Mouse (Mus musculus): Measurements from ENCODE around the gene Nrcam. TPM values are rescaled to one million over a fixed set of nuclear protein-coding genes. Genes with fewer than 3 reads are reported as not detected.

The Nrcam gene
- total and polyA plus RNA-seq, 2 experiments from 2014 or later, result 109 to 173 TPM

DNA sequence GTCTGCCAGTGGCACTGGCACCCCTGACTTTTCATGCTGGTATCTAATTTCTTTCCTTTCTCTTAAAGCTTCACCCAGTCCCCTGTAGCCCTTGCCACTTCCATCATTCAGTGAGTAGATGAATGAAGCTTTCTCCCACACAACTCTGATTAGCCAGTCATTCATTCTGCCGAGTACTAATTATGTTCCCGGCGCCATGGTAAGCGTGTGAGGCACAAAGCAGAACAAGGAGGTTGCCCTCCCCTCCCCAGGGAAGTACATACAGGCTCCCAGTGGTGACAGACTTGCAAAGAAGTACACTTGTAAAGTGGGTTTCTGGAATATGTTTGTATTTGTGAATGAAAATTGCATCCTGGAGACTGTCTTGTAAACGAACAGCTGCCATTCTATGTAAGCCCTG lies 170.2 kb downstream of the Nrcam start:
- H3K4me1 ChIP-seq (ENCODE audit: insufficient read depth, low read length), result peaks cover 6% of the 10 kb centered on the region; the same call in 1 of the 2 replicates
- peak; percentile 32 for DNase-seq (ENCODE audit: low spot score)
- H3K4me3 ChIP-seq (ENCODE audit: low read depth, low read length), result no peak overlapping the region
- no peak overlapping the region for H3K27ac ChIP-seq (ENCODE audit: low read depth, low read length)
- no peak for ATAC-seq (ENCODE audit: low FRiP score)
- no peak for TF ChIP-seq CTCF (IDR thresholded peaks at IDR 0.05)
- no peaks in the 10 kb centered on the region for H3K9me3 ChIP-seq (ENCODE audit: low read length)
- 35% methylated on average over 5 of the region's 5 CpGs for WGBS
- no peaks in the 10 kb centered on the region for H3K36me3 ChIP-seq (ENCODE audit: insufficient read depth, low read length)
- no peak overlapping the region for H3K4me2 ChIP-seq (ENCODE audit: low read depth, low read length, poor library complexity, severe bottlenecking)
- no peak overlapping the region for H3K9ac ChIP-seq (replicated peaks; ENCODE audit: low read length, poor library complexity, severe bottlenecking)
- no peaks in the 10 kb centered on the region for H3K27me3 ChIP-seq (ENCODE audit: insufficient read depth, low read length)

DNA sequence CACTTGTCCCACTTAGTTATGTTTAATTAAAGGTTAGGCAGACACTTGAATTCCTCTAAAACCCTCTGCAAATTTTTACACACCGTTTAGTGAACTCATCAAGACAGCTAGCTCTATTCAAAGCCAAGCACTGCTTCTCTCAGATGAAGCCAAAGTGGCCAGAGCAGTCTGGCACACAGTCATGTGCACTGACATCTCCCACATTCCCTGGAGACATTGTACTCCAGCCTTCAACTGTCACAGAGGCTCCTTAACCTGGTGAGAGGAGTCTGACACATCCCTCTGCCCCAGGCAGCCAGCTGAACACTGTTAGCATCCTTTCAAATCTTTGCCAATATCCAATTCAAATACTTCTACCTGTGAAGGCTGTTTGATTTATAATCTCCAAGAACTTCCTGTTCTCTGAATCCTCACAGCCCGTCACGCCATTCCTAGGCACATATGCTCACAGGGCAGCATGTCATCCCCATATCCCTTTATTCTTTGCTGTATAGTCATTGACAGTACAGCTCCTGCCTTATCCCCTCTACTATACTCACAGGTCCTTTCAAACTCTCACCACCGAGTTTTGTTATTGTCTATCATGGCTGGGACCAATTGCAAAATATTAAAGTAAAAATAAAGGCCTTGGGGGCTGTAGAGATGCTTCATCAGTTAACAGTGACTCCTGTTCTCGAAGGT lies 173.3 kb downstream of the Nrcam start:
- TF ChIP-seq CTCF (IDR thresholded peaks at IDR 0.05), result no peak
- Histone ChIP-seq H3K9ac (replicated peaks; ENCODE audit: low read length, poor library complexity, severe bottlenecking) (no peak overlapping the region), H3K27ac (ENCODE audit: low read depth, low read length) (no peak overlapping the region; the same call in 1 of the 2 replicates), H3K4me2 (ENCODE audit: low read depth, low read length, poor library complexity, severe bottlenecking) (no peak overlapping the region), H3K27me3 (ENCODE audit: insufficient read depth, low read length) (no peaks in the 10 kb centered on the region), H3K4me3 (ENCODE audit: low read depth, low read length) (no peak overlapping the region), H3K4me1 (ENCODE audit: insufficient read depth, low read length) (peaks cover 6% of the 10 kb centered on the region; the same call in 1 of the 2 replicates), H3K9me3 (ENCODE audit: low read length) (no peaks in the 10 kb centered on the region), H3K36me3 (ENCODE audit: insufficient read depth, low read length) (no peaks in the 10 kb centered on the region)
- WGBS, result 47% methylated on average over 5 of the region's 5 CpGs
- peak; percentile 58 for DNase-seq (ENCODE audit: low spot score)
- ATAC-seq (ENCODE audit: low FRiP score), result peak; percentile 38; the same call in 1 of the 2 replicates

DNA sequence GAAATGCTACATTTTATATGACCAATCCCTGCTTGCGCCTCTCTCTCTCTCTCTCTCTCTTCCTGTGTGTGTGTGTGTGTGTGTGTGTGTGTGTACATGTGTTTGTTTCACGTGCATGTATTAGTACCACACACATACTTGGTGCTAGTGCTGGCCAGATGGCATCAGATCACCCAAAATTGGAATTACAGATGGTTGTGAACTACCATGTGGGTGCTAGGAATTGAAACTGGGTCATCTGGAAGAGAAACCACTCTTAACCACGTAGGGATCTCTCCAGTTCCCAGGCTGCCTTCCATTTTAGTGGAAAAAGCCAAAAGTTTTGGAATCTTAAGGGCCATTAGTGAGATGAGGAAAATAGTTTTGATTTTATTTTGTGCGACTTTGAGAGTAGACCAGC lies 175.1 kb downstream of the Nrcam start:
- no peak overlapping the region for H3K4me2 ChIP-seq (ENCODE audit: low read depth, low read length, poor library complexity, severe bottlenecking)
- H3K4me1 ChIP-seq (ENCODE audit: insufficient read depth, low read length), result peaks cover 3% of the 10 kb centered on the region; the same call in 1 of the 2 replicates
- ATAC-seq (ENCODE audit: low FRiP score), result no peak
- DNase-seq (ENCODE audit: low spot score), result no peak
- no peak for TF ChIP-seq CTCF (IDR thresholded peaks at IDR 0.05)
- H3K9me3 ChIP-seq (ENCODE audit: low read length), result no peaks in the 10 kb centered on the region
- no peak overlapping the region for H3K27ac ChIP-seq (ENCODE audit: low read depth, low read length)
- no peaks in the 10 kb centered on the region for H3K27me3 ChIP-seq (ENCODE audit: insufficient read depth, low read length)
- no peak overlapping the region for H3K4me3 ChIP-seq (ENCODE audit: low read depth, low read length)
- H3K9ac ChIP-seq (replicated peaks; ENCODE audit: low read length, poor library complexity, severe bottlenecking), result no peak overlapping the region
- no peaks in the 10 kb centered on the region for H3K36me3 ChIP-seq (ENCODE audit: insufficient read depth, low read length)
- 91% methylated on average over 4 of the region's 4 CpGs for WGBS

DNA sequence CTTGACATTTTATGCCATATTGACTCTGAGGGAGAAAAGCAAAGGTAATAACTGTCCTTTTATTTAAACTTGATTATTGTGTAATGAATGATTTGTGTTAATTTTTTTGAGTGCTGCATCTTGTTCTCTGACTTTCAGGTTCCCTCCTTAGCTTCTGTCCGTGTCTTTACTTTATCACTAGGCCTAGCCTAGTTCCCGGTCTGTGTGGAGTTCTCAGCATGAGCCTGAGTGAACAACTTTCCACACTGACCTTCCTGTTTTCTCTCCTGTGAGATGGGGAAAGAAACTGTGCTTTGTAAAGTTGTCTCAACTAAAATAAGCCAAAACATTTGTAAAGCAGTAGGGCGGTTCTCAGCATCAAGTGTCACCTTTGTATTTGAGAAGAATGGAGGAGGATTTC lies 179.9 kb downstream of the Nrcam start:
- no peaks in the 10 kb centered on the region for H3K36me3 ChIP-seq (ENCODE audit: insufficient read depth, low read length)
- H3K4me1 ChIP-seq (ENCODE audit: insufficient read depth, low read length), result no peaks in the 10 kb centered on the region
- no peak overlapping the region for H3K4me3 ChIP-seq (ENCODE audit: low read depth, low read length)
- no peak overlapping the region for H3K27ac ChIP-seq (ENCODE audit: low read depth, low read length)
- H3K9me3 ChIP-seq (ENCODE audit: low read length), result no peaks in the 10 kb centered on the region
- 66% methylated on average over 3 of the region's 3 CpGs for WGBS
- no peak for TF ChIP-seq CTCF (IDR thresholded peaks at IDR 0.05)
- no peak overlapping the region for H3K4me2 ChIP-seq (ENCODE audit: low read depth, low read length, poor library complexity, severe bottlenecking)
- DNase-seq (ENCODE audit: low spot score) (no peak), ATAC-seq (ENCODE audit: low FRiP score) (no peak)
- H3K9ac ChIP-seq (replicated peaks; ENCODE audit: low read length, poor library complexity, severe bottlenecking), result no peak overlapping the region
- H3K27me3 ChIP-seq (ENCODE audit: insufficient read depth, low read length), result no peaks in the 10 kb centered on the region

DNA sequence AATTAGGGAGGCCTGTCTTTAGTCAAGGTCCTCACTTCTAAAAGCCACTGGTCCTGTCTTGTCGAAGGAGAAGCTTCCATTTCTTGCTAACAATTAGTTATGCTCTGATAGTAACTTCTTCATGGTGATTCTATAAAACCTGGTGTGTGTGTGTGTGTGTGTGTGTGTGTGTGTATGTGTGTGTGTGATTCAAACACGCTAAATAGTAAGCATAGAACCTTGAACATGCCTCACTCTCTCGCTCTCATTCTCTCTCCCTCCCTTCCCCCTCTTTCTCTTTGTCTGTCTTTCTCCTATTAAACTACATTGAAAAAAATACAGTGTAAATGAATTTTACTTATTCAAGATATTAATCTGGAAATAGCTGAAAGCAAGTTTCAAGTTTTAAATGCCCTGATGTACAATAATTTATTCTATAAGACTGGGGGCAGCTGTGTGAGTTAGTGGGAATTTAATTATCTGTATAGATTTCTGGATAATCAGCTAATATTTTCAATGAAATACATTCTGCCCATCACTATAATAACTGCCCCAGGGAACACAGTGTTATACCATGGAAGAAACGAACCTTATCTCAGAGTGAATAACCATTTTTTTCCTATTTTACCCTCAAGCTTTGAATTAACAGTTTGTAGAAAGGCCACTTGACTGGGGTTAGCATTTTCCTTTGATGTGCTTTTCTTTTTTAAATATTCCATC lies 180.9 kb downstream of the Nrcam start:
- Histone ChIP-seq H3K27me3 (ENCODE audit: insufficient read depth, low read length) (no peaks in the 10 kb centered on the region), H3K9ac (replicated peaks; ENCODE audit: low read length, poor library complexity, severe bottlenecking) (no peak overlapping the region), H3K36me3 (ENCODE audit: insufficient read depth, low read length) (no peaks in the 10 kb centered on the region), H3K4me2 (ENCODE audit: low read depth, low read length, poor library complexity, severe bottlenecking) (no peak overlapping the region), H3K9me3 (ENCODE audit: low read length) (no peaks in the 10 kb centered on the region), H3K27ac (ENCODE audit: low read depth, low read length) (no peak overlapping the region), H3K4me3 (ENCODE audit: low read depth, low read length) (no peak overlapping the region), H3K4me1 (ENCODE audit: insufficient read depth, low read length) (no peaks in the 10 kb centered on the region)
- TF ChIP-seq CTCF (IDR thresholded peaks at IDR 0.05), result no peak
- no peak for DNase-seq (ENCODE audit: low spot score)
- WGBS, result 48% methylated on average over 4 of the region's 4 CpGs
- no peak for ATAC-seq (ENCODE audit: low FRiP score)

DNA sequence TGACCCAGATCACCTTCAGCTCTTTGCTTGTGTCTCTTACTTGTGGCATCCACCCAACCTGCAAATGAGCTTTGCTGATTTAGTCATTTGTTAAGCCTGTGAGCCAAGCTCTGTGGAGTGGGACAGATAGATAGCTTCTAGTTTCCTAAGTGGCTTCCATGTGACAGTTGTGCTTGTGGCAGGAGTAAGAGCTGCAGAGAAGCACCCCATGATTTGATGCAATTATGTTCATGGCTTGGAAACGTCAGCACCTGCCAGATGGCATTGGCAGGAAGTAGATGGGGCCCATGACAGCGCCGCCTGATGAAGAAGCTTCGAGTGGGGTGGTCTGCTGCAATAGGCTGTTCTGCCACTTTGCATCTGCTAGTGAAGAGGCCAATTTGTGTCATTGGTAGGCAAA lies 186.4 kb downstream of the Nrcam start:
- H3K9me3 ChIP-seq (ENCODE audit: low read length), result no peaks in the 10 kb centered on the region
- no peak overlapping the region for H3K27ac ChIP-seq (ENCODE audit: low read depth, low read length)
- H3K4me3 ChIP-seq (ENCODE audit: low read depth, low read length), result no peak overlapping the region
- 79% methylated on average over 4 of the region's 4 CpGs for WGBS
- no peak for TF ChIP-seq CTCF (IDR thresholded peaks at IDR 0.05)
- no peak overlapping the region for H3K9ac ChIP-seq (replicated peaks; ENCODE audit: low read length, poor library complexity, severe bottlenecking)
- ATAC-seq (ENCODE audit: low FRiP score), result peak; percentile 23; the same call in 1 of the 2 replicates
- H3K36me3 ChIP-seq (ENCODE audit: insufficient read depth, low read length), result no peaks in the 10 kb centered on the region
- no peak overlapping the region for H3K4me2 ChIP-seq (ENCODE audit: low read depth, low read length, poor library complexity, severe bottlenecking)
- H3K27me3 ChIP-seq (ENCODE audit: insufficient read depth, low read length), result no peaks in the 10 kb centered on the region
- peak; percentile 82 for DNase-seq (ENCODE audit: low spot score)
- peaks cover 7% of the 10 kb centered on the region for H3K4me1 ChIP-seq (ENCODE audit: insufficient read depth, low read length)
